Mouse (Mus musculus): ENCODE results near the gene Fam171a2.
"Not testable (repeated sequence)": the region's sequence is repeated elsewhere in the genome, so short reads cannot be mapped to it uniquely, and the experiment has no call there.

The Fam171a2 gene

DNA sequence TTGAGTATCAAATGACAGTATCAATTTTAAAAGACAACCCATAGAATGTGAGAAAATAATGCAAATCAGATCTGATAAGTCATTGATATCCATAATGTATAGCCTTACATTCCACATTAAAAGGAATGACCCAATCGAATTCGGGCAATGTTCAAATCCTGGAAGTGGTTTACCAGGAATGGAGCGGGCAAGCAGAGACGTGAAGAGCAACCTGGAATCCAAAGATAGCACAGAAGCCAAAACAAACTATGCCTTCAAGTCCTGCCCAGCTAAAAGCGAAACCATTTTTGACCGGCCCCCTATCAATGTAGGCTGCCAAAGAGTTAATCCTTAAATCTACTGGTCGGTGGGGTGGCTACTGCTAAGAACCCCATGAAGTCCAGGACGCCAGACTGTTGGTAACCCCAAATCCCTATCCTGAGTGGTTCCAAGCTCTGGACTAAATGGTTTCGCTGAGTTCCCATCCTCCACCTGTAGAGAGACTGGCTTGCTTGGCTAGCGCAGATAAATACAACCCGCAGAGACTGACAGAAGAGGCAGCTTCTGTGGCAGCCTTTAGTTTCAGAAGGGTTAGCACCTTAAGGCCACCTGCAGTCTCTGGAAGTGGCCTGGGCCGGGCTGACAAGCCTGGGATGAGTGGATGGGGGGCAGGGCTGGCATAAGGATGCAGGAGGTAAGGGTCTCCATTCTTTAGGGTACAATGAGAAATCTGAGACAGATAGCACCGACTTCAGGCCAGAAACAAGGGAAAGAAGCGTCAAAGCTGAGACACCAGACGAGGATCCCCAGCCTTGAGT is 54.8 kb downstream of the Fam171a2 start:
- DNase-seq: no peak

GRCm38 (mm10) chr11:102389436-102389835 is 58.0 kb downstream of the Fam171a2 start:
- not testable (repeated sequence) for DNase-seq

All from kidney, postnatal 25 days (tissue).